Mouse (Mus musculus): ENCODE measurements around the gene Irf1. TPM values are rescaled to one million over a fixed set of nuclear protein-coding genes. Genes with fewer than 3 reads are reported as not detected.
"Not testable (repeated sequence)": the region's sequence is repeated elsewhere in the genome, so short reads cannot be mapped to it uniquely, and the experiment has no call there.

Irf1 gene
- total RNA-seq (2021): 1 to 10 TPM; 5.1 to 5.7 TPM
- long read RNA-seq, partial matches to known transcripts: 0 of 2 reads
- long read RNA-seq, other reads (novel, unspliced or antisense): 2 of 2 reads

DNA sequence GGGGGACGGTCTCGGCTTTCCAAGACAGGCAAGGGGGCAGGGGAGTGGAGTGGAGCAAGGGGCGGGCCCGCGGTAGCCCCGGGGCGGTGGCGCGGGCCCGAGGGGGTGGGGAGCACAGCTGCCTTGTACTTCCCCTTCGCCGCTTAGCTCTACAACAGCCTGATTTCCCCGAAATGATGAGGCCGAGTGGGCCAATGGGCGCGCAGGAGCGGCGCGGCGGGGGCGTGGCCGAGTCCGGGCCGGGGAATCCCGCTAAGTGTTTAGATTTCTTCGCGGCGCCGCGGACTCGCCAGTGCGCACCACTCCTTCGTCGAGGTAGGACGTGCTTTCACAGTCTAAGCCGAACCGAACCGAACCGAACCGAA lies at the start of gene Irf1:
TSS of gene Irf1 (plus strand) at position 255 of the 365 bp plus-strand sequence.
- DNase-seq (ENCODE audit: low spot score in 2 of 2): peak; percentile 80 to 87

DNA sequence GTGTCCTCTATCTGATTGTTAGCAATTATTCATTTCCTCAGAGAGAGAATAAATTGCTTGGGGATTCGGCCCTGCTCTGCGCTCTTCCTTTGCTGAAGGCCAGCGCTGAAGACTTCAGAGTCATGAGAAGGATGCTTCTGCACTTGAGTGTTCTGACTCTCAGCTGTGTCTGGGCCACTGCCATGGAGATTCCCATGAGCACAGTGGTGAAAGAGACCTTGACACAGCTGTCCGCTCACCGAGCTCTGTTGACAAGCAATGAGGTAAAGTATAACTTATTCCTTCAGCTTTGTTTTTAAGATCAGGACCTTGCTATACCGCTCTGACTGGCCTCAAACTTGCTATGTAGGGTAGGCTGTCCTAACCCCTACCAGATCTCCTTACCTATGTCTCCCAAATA lies 49.1 kb upstream of the Irf1 start, which contains the start of gene Il5:
TSS of gene Il5 (plus strand) at position 80 of the 400 bp plus-strand sequence.
- DNase-seq (ENCODE audit: low spot score in 2 of 2): no peak

DNA sequence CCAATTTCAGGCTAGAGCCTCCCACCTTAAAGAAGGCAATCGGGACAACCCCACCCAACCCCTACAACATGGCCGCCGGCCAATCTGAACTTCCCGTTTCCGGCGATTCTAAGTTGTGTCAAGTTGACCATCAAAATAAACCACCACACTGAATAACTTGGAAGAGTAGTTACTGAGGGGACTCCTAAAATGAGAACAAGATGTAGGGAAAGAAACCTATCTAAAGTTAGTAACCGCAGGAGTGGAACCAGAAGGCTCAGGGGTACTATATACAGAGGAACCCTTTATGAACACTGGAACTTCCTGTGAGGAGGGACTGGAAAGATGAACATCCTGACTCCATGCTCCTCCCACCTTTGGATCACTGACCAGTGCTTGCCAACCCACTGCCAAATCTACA lies 38.4 kb upstream of the Irf1 start:
- no peak for DNase-seq (ENCODE audit: low spot score in 2 of 2)

DNA sequence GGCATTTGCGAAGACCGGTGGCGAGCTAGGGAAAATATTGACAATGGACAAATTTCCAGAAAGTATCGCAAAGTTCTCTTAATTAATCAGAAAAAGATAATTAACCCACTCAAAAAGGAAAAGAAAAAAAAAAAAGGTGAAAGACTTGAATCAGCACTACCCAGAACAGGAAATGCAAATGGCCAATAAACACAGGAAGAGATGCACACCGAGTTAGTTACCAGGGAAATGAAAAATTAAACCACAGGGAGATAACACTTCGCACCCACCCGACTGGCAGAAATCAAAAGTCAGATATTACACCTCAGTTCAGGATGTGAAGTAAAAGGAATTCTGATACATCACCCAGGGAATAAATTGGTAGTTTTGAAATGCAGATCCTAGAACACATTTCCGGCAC lies 37.6 kb upstream of the Irf1 start:
- DNase-seq (ENCODE audit: low spot score in 2 of 2): no peak

DNA sequence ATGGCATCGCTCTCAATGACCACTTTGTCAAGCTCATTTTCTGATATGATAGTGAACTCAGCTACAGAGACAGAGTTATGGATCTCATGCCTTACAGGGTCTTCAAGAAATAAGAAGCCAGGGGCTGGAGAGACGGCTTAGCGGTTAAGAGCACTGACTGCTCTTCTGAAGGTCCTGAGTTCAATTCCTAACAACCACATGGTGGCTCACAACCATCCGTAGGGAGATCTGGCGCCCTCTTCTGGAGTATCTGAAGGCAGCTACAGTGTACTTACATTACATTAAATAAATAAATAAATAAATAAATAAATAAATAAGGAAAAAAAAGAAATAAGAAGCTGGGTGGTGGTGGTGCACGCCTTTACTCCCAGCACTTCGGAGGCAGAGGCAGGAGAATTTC lies 36.0 kb upstream of the Irf1 start:
- no peak for DNase-seq (ENCODE audit: low spot score in 2 of 2)

DNA sequence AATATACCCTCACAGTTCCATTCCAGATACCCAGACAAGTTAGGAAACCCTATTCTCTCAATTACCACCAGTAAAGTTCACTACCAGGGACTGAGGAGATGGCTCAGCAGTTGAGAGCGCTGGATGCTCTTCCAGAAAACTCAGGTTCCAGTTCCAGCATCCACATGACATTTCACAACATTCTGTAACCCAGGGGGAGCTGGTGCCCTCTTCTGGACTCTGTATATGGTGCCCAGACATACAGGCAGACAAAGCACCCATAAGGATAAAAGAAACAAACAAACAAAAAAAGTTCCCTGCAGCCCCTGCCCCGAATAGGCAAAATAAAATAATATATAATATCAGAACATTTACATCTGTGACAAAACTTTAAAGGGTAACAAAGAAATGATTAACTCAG lies 35.4 kb upstream of the Irf1 start:
- DNase-seq (ENCODE audit: low spot score in 2 of 2): no peak

DNA sequence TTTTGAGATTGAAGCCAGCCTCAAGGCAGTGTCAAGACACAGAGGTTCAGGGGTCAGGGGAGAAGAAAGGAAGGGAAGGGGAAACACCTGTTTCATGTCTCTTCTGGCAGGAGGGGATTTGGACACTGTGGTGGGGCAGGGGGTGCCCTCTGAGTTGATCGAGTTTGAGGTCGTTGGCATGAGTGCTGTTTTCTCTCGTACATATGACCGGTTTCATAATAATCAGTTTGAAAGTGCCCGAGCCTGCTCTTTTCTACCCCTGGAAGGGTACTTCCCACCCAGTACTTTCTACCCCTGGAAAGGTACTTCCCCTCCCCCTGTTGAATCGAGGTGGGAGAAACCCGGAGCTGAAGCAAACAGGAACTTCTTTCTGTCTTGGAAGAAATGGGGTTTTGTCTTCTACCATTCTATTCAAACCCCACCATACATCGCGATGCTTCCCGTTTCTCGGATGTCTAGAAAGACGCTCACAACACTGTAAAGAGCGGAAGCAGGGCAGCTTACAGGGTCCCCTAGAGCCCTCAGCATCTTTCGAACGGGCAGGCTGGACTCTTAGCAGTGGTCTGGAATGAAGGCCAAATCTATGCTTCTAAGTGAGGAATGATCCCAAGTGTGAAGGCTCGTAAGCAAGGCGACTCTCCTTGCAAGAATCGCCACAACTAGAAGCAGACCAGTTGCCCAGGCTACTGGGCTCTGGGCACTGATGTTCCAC lies 34.7 kb upstream of the Irf1 start:
- DNase-seq (ENCODE audit: low spot score in 2 of 2): no peak

DNA sequence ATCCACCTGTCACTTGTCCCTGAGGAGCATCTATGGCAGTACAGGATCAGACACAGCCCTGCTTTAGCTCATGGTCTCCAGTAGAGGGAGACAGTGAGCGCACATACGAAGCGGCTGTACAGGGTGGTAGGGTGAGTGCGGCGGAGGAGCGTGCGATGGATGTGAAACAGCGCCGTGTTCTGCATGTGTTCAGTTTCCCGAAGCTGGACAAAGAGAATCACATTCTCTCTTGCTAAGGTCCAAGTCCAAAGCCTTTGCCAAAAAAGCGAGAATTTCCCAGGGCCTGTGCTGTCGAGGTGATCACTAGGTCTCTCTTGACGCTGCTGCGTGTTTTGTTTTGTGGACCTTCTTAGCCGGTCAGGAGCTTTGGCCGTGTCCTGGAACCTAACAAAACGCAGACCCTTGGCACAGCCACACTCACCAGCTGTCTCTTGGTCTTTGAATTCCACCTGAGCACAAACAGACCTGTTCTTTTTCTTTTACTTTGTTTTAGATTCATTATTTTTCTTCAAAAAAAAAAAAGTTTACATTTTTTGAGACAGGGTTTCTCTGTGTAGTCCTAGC lies 34.0 kb upstream of the Irf1 start:
- peak; percentile 65 to 68 for DNase-seq (ENCODE audit: low spot score in 2 of 2)

DNA sequence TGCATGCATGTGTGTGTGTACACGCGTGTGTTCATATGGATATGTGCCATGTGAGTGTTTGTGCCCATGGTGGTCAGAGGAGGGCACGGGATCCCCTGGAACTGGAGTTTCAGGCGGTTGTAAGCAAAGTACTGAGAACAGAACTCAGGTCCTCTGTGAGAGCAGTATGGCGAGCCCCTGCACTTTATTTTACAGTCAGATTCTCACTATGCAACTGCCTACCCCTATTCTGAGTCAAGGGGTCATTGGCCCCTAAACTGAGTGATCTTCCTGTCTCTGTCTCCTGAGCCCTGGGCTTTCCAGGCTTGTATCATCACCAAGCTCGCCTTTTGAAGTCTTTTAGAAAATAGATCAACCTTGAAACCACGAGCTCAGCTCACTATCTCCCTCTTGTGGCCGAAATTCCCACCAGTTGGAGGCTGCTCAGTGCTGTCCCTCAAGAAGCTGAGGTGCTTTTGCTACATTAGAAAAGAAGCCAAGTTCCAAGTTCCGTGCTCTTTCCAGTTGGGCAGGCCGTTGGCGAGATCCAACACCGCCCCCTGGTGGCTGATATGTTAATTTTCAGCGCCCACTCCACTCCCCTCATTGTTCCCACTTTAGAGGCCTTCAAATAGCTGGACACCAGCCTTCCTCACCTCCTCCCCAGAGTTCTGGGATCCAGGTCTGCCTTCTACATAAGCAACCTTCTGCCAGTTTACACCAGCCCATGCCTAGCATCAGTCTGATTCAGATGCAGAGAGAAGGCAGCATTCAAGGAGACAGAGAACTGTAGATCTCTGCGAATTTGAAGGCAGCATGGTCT lies 32.8 kb upstream of the Irf1 start:
- DNase-seq (ENCODE audit: low spot score in 2 of 2): peak; percentile 77 to 80

DNA sequence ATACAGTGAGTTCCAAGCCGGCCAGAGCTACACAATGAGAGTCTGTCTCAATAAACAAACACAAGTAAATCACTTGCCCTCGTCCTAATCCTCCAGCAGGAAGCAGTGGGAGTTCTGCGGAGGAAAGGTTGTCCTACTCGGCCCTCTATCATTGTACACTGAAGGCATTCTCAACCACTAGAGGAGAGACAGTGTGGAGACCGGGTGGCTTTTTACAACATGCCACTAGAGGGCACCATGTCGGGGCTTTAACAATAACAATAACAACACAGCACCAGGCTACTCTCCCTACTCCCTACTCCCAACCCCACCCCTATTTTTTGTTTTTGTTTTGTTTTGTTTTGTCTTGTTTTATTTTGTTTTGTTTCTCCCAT lies 32.3 kb upstream of the Irf1 start:
- DNase-seq (ENCODE audit: low spot score in 2 of 2): peak; percentile 58 to 61

DNA sequence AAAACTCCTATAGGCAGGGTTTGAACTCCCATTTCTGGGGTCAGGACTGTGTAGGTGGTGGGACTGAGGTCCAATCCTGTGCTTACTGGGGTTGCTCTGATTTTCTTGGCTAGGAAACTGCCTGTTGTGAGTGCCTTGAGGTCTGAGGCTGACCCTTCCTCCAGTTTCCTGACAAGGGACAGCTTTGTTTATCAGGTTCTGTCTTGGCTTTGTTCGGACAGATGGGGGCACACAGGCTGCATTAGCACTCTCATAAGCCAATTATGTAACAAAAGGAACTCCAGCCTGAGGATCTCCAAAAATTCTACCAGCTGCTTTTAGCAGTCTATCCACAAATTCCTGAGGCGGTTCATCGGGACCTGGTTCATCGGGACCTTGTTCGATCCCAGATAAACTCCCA lies 27.5 kb upstream of the Irf1 start:
- DNase-seq (ENCODE audit: low spot score in 2 of 2): no peak

DNA sequence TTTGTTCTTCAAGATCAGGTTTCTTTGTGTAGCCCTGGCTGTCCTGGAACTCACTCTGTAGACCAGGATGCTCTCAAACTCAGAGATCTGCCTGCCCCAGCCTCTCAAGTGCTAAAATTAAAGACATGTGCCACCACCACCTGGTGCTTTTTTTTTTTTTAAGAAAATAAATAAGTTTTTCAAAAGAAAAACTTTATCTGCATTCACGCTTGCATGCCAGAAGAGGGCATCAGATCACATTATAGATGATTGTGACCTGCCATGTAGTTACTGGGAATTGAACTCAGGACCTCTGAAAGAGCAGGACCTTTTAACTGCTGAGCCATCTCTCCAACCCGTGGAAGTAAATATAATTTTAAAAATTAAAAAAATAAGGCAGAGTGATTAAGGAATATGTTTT lies 24.6 kb upstream of the Irf1 start:
- no peak for DNase-seq (ENCODE audit: low spot score in 2 of 2)

DNA sequence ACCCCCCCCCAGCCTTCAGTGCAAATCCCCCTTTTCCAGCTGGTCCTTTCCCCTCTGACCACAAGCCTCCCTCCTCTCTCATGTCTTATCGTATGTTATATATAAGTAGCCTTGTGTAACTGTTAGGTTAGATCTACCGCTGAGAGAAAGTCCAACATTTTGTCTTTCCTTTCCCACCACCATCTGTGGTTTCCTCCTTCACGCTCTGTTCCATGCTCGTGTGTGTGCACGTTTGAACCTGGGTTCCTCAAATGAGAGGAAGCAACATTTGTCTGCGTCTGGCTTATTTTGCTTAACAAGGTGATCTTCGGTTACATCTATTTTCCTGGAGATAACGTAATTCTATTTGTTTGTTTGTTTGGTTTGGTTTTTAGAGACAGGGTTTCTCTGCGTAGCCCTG lies 21.8 kb upstream of the Irf1 start:
- no peak for DNase-seq (ENCODE audit: low spot score in 2 of 2)

DNA sequence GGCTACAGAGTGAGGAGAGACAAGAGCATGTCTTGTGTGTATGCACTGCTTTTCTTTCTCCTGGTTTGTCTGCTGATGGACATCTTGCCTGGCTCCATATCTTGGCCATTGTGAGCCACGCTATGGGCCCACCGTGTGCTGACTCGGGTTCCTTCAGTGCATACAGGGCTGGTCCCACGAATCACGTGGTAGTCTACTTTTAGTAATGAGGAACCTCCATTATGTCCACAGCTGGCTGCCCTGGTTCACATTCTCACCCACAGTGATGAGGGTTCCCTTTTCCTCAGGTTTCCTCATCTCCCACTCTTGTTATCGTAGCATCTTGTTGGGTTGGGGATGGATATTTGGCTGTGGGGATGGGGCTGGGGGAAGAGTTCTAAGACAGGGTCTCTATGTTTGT lies 21.2 kb upstream of the Irf1 start:
- no peak for DNase-seq (ENCODE audit: low spot score in 2 of 2)

DNA sequence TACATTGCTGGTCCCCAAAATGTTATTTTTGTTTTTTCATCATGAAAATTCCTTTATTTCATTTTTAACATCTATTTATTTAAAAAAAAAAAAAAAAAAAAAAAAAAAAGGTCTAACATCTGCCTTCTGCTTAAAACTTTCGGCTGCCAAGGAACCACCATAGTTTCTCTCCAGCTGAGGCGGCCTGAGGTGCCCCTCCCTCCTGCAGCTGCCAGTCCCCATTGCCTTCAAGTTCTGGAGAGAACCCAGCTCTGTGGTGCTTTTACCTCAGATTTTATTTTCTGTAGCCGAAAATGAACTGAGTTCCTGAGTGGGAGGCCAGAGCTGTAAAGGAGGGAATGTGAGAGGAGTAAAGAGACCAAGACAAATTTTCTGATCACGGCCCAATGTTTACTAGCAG lies 20.5 kb upstream of the Irf1 start:
- DNase-seq (ENCODE audit: low spot score in 2 of 2): no peak

DNA sequence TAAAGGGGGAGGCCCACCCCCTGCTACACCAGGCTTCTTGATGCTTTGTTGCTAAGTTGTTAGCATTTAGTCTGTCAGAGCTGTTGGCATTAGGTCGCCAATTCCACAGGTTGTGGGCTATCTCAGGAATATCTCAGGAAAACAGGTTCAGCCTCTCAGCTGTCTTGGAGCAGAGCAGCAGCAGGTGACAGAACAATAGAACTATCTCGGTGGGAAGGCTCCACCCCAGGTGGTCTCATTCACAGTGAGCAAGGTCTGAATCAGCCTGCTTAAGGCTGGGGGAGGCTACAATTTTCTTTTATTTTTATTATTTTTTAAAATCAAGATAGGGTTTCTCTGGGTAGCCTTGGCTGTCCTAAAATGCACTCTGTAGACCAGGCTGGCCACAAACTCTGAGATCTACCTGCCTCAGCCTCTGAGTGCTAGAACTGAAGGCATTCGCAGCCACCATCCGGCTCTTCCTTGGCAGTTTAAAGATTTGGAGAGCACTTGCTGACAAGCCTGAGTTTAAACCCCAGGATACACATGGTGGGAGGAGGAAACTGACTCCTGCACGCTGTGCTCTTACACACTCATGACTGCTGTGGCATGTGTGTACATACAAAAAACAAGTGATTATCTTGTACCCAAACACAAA lies 20.0 kb upstream of the Irf1 start:
- no peak for DNase-seq (ENCODE audit: low spot score in 2 of 2)

DNA sequence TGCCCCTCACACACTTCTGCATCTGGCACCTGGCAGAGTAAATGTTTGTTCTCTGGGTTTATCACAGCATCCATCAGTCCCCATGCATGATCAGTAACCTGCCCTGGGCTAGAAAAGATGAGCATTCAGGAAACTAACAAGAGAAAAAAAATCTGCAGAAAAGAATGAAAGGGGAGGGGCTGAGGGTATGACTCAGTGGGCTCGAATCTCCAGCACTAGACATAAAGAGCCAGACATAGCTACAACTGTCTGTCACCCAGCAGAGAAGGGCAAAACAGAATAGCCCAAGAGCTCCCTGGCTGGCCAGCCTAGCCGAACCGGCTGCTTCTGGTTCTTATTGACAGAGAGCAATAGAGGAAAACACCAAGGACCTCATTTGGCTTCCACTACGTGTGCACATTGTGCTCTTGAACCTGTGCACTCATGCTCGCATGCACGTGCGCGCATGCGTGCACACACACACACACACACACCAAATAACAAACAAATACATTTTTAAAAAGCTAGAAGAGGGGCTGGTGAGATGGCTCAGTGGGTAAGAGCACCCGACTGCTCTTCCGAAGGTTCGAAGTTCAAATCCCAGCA lies 14.7 kb upstream of the Irf1 start:
- DNase-seq (ENCODE audit: low spot score in 2 of 2): no peak

DNA sequence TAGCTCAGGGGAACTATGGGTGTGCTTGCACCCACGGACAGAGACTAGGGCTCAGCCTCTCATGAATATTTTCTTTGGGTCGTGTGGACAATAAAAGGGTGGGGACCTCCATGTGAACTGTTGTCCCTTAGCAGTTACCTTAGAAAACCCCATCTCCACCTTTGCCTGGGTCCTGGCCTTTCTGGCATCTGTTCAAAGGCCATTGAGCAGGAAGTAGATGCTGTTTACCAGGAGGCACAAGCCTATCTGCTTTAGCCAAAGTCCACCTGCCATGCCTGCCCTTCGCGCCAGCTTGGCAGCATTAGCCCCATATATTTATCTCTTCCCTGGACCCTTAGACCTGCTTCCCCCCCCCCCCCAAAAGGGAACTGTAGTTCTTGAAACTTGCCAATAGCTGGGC lies 12.2 kb upstream of the Irf1 start:
- no peak for DNase-seq (ENCODE audit: low spot score in 2 of 2)

DNA sequence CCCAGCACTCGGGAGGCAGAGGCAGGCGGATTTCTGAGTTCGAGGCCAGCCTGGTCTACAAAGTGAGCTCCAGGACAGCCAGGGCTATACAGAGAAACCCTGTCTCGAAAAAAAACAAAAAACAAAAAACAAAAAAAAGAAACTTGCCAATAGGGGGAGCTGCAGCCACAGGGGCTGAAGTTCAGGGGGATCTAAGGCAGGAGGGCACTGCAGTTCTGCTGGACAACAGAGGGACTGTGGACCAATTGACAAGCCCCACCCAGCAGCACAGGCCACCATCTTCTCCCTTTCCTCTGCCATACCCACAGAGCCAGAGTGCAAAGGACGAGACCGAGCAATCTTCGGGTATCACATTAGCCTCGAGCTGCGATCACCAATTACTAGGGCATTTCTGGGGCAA lies 11.8 kb upstream of the Irf1 start:
- not testable (repeated sequence) for DNase-seq (ENCODE audit: low spot score in 2 of 2)

DNA sequence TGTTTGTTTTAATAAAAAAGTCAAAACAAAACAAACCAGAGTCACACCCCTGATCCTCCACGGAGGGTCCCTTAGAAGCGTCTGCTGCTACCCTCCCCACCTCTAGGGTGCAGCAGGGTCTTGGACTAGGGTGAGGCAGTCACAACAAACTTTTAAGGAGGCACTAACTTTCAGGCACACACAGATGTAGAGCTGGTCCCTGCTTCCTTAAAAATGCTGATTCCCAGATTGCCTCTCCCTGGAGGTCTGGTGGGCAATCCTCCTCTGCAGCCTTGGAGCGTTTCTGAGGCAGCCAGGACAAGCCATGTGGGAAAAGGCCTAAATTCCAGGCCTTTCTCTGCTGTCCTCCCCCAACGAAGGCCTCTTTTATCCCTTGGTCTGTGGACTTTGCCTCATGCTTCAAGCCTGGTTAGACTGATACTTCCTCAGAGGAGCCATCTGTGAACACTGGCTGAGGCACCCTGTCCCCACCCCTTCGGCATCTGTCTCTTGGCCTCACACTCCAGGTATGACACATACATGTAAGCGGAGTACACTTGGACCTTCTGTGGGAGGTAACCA lies 10.9 kb upstream of the Irf1 start:
- no peak for DNase-seq (ENCODE audit: low spot score in 2 of 2)

All from layer of hippocampus, postnatal 10 days (tissue).